Mouse (Mus musculus) spleen, adult 2 months (tissue): ENCODE measurements around the gene Prpf6.

Experiments
- CTCF ChIP-seq: fragments of 200-500 bp; IDR thresholded peaks from 2 replicates; pipeline ENCODE4 v1.5.1; 2011; ENCODE audit warnings: mild to moderate bottlenecking, inconsistent platforms; ENCODE audit not compliant: insufficient read depth, insufficient read length, insufficient replicate concordance; ENCODE audit errors: extremely low read depth
- POLR2A ChIP-seq: fragments of 200-500 bp; IDR thresholded peaks from 2 replicates; pipeline ENCODE4 v1.6.1; 2011; ENCODE audit warnings: low read depth, low read length, inconsistent platforms

DNA sequence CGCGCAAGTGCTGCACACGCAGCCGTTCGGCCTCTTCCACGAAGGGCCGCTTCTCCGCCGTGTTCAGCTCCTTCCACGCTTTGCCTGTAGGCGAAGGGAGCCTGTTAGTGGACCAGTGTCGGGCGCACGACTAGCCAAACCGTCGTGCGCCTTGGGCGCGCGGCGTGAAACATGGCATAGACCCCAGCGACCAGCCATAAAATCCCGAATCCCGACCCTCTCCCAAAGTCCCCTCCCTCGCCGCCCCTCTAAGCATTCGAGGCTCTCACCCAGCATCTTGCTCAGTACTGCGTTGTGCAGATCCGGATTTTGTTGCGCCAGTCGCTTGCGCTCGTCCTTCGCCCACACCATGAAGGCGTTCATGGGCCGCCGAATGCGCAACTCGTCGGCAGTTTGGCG, 79.2 kb downstream of the Prpf6 start:
- TF ChIP-seq CTCF (no peak), POLR2A (no peak)
